Mouse (Mus musculus) ES-CJ7 (cell line): ENCODE measurements around the gene Ap5m1.
A peak's percentile ranks its signal among the peaks of the same experiment; 100 is the strongest.

Source experiments
- DNase-seq: peaks from one replicate; pipeline ENCODE4 v3.0.0; 2011; ENCODE audit warnings: low read depth, low spot score

The Ap5m1 gene

GRCm38 (mm10) chr14:49127162-49127779 is 61.4 kb downstream of the Ap5m1 start:
- DNase-seq = no peak

- DNase-seq = peak; percentile 85
Measured at GRCm38 (mm10) chr14:49128544-49129263, 62.8 kb downstream of the Ap5m1 start.

- DNase-seq = peak; percentile 37
Measured at GRCm38 (mm10) chr14:49132391-49132790, 66.5 kb downstream of the Ap5m1 start.

- DNase-seq = no peak
Measured at GRCm38 (mm10) chr14:49138171-49138570, 72.3 kb downstream of the Ap5m1 start.

- no peak for DNase-seq
Measured at GRCm38 (mm10) chr14:49140756-49141155, 74.9 kb downstream of the Ap5m1 start.
